Mouse (Mus musculus) left cerebral cortex, postnatal 10 days (tissue): ENCODE measurements around the gene Tph1. TPM values are rescaled to one million over a fixed set of nuclear protein-coding genes. Genes with fewer than 3 reads are reported as not detected.

Source experiments
- DNase-seq, 2 experiments: peaks; one replicate each; pipeline ENCODE4 v3.0.0; 2021 to 2022; ENCODE audit warnings: low spot score in 2 of 2, mixed read lengths in 1 of 2; ENCODE audit errors: extremely low spot score in 1 of 2
- intact Hi-C: fragments of 180-260 bp; cut with DNase I; formaldehyde crosslinking; loops from one replicate; pipeline ENCODE4 v1.15.1; 2025
- total RNA-seq, 2 experiments: library from RNA; stranded (reverse); gene quantifications; 2 replicates each; pipeline ENCODE4 v1.2.3; 2021

Tph1 gene
- total RNA-seq, 2 experiments from 2014 or later = 0.45 to 0.69 TPM

- DNase-seq = peak; percentile 73 to 77
- intact Hi-C loops = loop anchor here (1.0 to 10.0 kb wide), 3 partner anchors 214 to 513 kb away; no protein-coding TSS in a partner anchor
These were observed 64.8 kb downstream of the Tph1 start for GRCm38 (mm10) chr7:46607428-46608055.

- intact Hi-C loops = loop anchor here (1.0 to 10.0 kb wide), 3 partner anchors 214 to 512 kb away; no protein-coding TSS in a partner anchor
These were observed 65.3 kb downstream of the Tph1 start for GRCm38 (mm10) chr7:46607031-46607426.

GRCm38 (mm10) chr7:46606391-46607030 lies 65.8 kb downstream of the Tph1 start:
- DNase-seq = peak; percentile 59 to 85

More at GRCm38 (mm10) chr7:46607031-46607426, 65.3 kb downstream of the Tph1 start:
- DNase-seq = no peak

GRCm38 (mm10) chr7:46603051-46603450 lies 69.3 kb downstream of the Tph1 start:
- intact Hi-C loops = loop anchor here (10.0 kb wide), 1 partner anchor 508 kb away; no protein-coding TSS in a partner anchor

More at GRCm38 (mm10) chr7:46606391-46607030, 65.8 kb downstream of the Tph1 start:
- intact Hi-C loops = loop anchor here (1.0 to 10.0 kb wide), 3 partner anchors 213 to 512 kb away; no protein-coding TSS in a partner anchor

GRCm38 (mm10) chr7:46602079-46602478 lies 70.3 kb downstream of the Tph1 start:
- peak; percentile 49 to 73 for DNase-seq

More at GRCm38 (mm10) chr7:46603051-46603450, 69.3 kb downstream of the Tph1 start:
- peak in 1 of 2 experiments; percentile 59 for DNase-seq

GRCm38 (mm10) chr7:46601097-46601496 lies 71.2 kb downstream of the Tph1 start:
- intact Hi-C loops = loop anchor here (10.0 kb wide), 1 partner anchor 506 kb away; no protein-coding TSS in a partner anchor
- DNase-seq = peak in 1 of 2 experiments; percentile 48

More at GRCm38 (mm10) chr7:46602079-46602478, 70.3 kb downstream of the Tph1 start:
- intact Hi-C loops = loop anchor here (10.0 kb wide), 1 partner anchor 507 kb away; no protein-coding TSS in a partner anchor

- DNase-seq = no peak
- intact Hi-C loops = no loop called here
These were observed 75.3 kb downstream of the Tph1 start for GRCm38 (mm10) chr7:46597006-46597405.

Other genes with a start within 250 kb of the Tph1 start
- 10 to 100 TPM; 57.3 to 61.3 TPM for gene Sergef, start 32.7 kb downstream of the Tph1 start, total RNA-seq
- gene Saal1, start 38.1 kb upstream of the Tph1 start, total RNA-seq = 1 to 10 TPM; 9.3 to 9.5 TPM
- not detected for gene Saa3, start 43.2 kb upstream of the Tph1 start, total RNA-seq
- gene Saa4, start 60.1 kb upstream of the Tph1 start, total RNA-seq = not detected
- gene Saa1, start 70.4 kb upstream of the Tph1 start, total RNA-seq = not detected
- not detected for gene Saa2, start 79.3 kb upstream of the Tph1 start, total RNA-seq
- gene Hps5, start 123.5 kb upstream of the Tph1 start, total RNA-seq = 10 to 100 TPM; 13.8 to 14.7 TPM
- gene Gtf2h1, start 123.6 kb upstream of the Tph1 start, total RNA-seq = 10 to 100 TPM; 38.4 to 40.8 TPM
- gene Ldha, start 168.9 kb upstream of the Tph1 start, total RNA-seq = 100 to 1,000 TPM; 495 to 502 TPM
- not detected for gene Ldhc, start 188.7 kb upstream of the Tph1 start, total RNA-seq
- gene Tsg101, start 247.4 kb upstream of the Tph1 start, total RNA-seq = 10 to 100 TPM; 91.5 to 94.0 TPM